36 mouse cellular contexts compared by ENCODE assay signal in genomic region chr14:34398901-34399300, GRCm38 (mm10). TPM values are rescaled to one million over a fixed set of nuclear protein-coding genes. Genes with fewer than 3 reads are reported as not detected.
"Had no signal": no experiment of that assay in that cellular context is flagged by ENCODE, and none has a peak within 500 bp of the region (broad histone marks: within the 10 kb centered on the region; RNA-seq: fewer than 3 reads in every experiment).

No protein-coding gene starts in this region.

- H3K4me1 ChIP-seq: hindbrain, embryonic 13.5 days; limb, embryonic 13.5 days; limb, embryonic 15.5 days; liver, embryonic 12.5 days had no signal

- H3K4me3 ChIP-seq: heart, embryonic 10.5 days; heart, embryonic 12.5 days; hindbrain, embryonic 13.5 days; layer of hippocampus, adult 2 months; left cerebral cortex, adult 2 months; limb, embryonic 13.5 days; limb, embryonic 15.5 days; liver, embryonic 12.5 days had no signal

- H3K27me3 ChIP-seq: heart, embryonic 12.5 days; hindbrain, embryonic 13.5 days; limb, embryonic 13.5 days; limb, embryonic 15.5 days; liver, embryonic 12.5 days had no signal

- H3K27ac ChIP-seq: heart, embryonic 10.5 days; hindbrain, embryonic 13.5 days; layer of hippocampus, adult 2 months; left cerebral cortex, adult 2 months; limb, embryonic 13.5 days; limb, embryonic 15.5 days; liver, embryonic 12.5 days; liver, embryonic 14.5 days had no signal

- ATAC-seq: hindbrain, embryonic 16.5 days; intestine, postnatal 0 days; liver, embryonic 12.5 days had no signal

- DNase-seq: gastrocnemius, postnatal 14 days; gastrocnemius, postnatal 36 days; heart, adult 18-20 months; heart, postnatal 14 days; heart, postnatal 36 days; kidney, adult 18-20 months; kidney, adult 8-10 months; kidney, postnatal 10 days; kidney, postnatal 25 days; kidney, postnatal 4 days; left cerebral cortex, postnatal 4 days had no signal

- H3K9me3 ChIP-seq: heart, embryonic 10.5 days; heart, embryonic 12.5 days; hindbrain, embryonic 13.5 days; limb, embryonic 13.5 days; limb, embryonic 15.5 days; liver, embryonic 12.5 days had no signal

- H3K4me2 ChIP-seq: heart, embryonic 12.5 days; hindbrain, embryonic 13.5 days; limb, embryonic 13.5 days; limb, embryonic 15.5 days; liver, embryonic 12.5 days had no signal

- H3K9ac ChIP-seq: heart, embryonic 12.5 days; hindbrain, embryonic 13.5 days; limb, embryonic 13.5 days; limb, embryonic 15.5 days; liver, embryonic 12.5 days; liver, embryonic 14.5 days had no signal

RNA-seq across cellular contexts. Expression of gene Mmrn2, which starts 23.6 kb away (rescaled TPM):
- total RNA-seq: hematopoietic stem cell, adult 5-6 weeks had no signal

RNA-seq across cellular contexts. Expression of gene Sncg, which starts 24.3 kb away (rescaled TPM):
- total RNA-seq: hematopoietic stem cell, adult 5-6 weeks had no signal

RNA-seq across cellular contexts. Expression of gene Fam25c, which starts 43.7 kb away (rescaled TPM):
- total RNA-seq: gastrocnemius, adult 18-20 months; gastrocnemius, adult 8-10 months; gastrocnemius, postnatal 36 days; heart, adult 18-20 months; heart, adult 8-10 months; heart, postnatal 14 days; heart, postnatal 36 days; hematopoietic stem cell, adult 5-6 weeks; layer of hippocampus, adult 2 months; layer of hippocampus, postnatal 10 days; layer of hippocampus, postnatal 25 days; left cerebral cortex, adult 2 months; left cerebral cortex, postnatal 14 days had no signal
- polyA plus RNA-seq: gonadal fat pad, adult 2 months; heart, embryonic 10.5 days; heart, embryonic 12.5 days; heart, embryonic 14.5 days; heart, embryonic 16.5 days; hindbrain, embryonic 11.5 days; hindbrain, embryonic 13.5 days; hindbrain, embryonic 16.5 days; intestine, embryonic 14.5 days; intestine, postnatal 0 days; kidney, embryonic 14.5 days; limb, embryonic 11.5 days; liver, embryonic 12.5 days had no signal
